Mouse (Mus musculus): ENCODE measurements around the gene Fam50a.
A peak's percentile ranks its signal among the peaks of the same experiment; 100 is the strongest.
"Not testable (repeated sequence)": the region's sequence is repeated elsewhere in the genome, so short reads cannot be mapped to it uniquely, and the experiment has no call there.

The Fam50a gene

GRCm38 (mm10) chrX:74330166-74330930 lies 17.5 kb downstream of the Fam50a start:
- no peak for DNase-seq (ENCODE audit: low spot score in 2 of 2)

- no peak for DNase-seq (ENCODE audit: low spot score in 2 of 2)
Observed at GRCm38 (mm10) chrX:74352645-74353466, 40.0 kb downstream of the Fam50a start.

GRCm38 (mm10) chrX:74353467-74353770 lies 40.6 kb downstream of the Fam50a start, which contains the start of gene Lage3:
TSS of gene Lage3 (minus strand) at chrX:74353618.
- DNase-seq (ENCODE audit: low spot score in 2 of 2), result peak; percentile 43 to 65

DNA sequence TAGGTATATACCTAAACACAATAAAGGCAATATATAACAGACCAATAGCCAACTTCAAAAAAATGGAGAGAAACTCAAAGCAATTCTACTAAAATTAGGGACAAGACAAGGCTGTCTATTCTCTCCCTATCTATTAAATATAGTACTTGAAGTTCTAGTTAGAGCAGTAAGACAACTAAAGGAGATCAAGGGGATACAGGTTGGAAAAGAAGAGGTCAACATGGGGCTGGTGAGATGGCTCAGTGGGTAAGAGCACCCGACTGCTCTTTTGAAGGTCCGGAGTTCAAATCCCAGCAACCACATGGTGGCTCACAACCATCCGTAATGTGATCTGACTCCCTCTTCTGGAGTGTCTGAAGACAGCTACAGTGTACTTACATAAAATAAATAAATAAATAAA lies 44.2 kb downstream of the Fam50a start:
- DNase-seq (ENCODE audit: low spot score in 2 of 2), result not testable (repeated sequence)

GRCm38 (mm10) chrX:74359171-74359570 lies 46.3 kb downstream of the Fam50a start:
- no peak for DNase-seq (ENCODE audit: low spot score in 2 of 2)

- no peak for DNase-seq (ENCODE audit: low spot score in 2 of 2)
Observed at GRCm38 (mm10) chrX:74367512-74367911, 54.7 kb downstream of the Fam50a start.

- DNase-seq (ENCODE audit: low spot score in 2 of 2), result peak; percentile 25 to 38
Observed at GRCm38 (mm10) chrX:74368209-74368909, 55.5 kb downstream of the Fam50a start.
